Mouse (Mus musculus) heart, adult 2 months (tissue): ENCODE data around the gene Gsg1.

Experiments used
- CTCF ChIP-seq: fragments of 200-600 bp; IDR thresholded peaks from 2 replicates; pipeline ENCODE4 v1.8.1; 2022; ENCODE audit warnings: antibody characterized with exemption, mild to moderate bottlenecking, moderate library complexity
- EP300 ChIP-seq: fragments of 200-500 bp; IDR thresholded peaks from 2 replicates; pipeline ENCODE4 v1.6.1; 2011; ENCODE audit warnings: low read depth, low read length, control low read depth; ENCODE audit not compliant: insufficient read depth

- TF ChIP-seq CTCF (no peak), EP300 (no peak)
Observed at GRCm38 (mm10) chr6:135228465-135228941, 25.6 kb downstream of the Gsg1 start.
